Mouse (Mus musculus): ENCODE measurements around the gene Plxnd1. TPM values are rescaled to one million over a fixed set of nuclear protein-coding genes. Genes with fewer than 3 reads are reported as not detected.

Plxnd1 gene
- polyA plus RNA-seq, 1 experiment from 2014 or later, result 84.2 TPM

DNA sequence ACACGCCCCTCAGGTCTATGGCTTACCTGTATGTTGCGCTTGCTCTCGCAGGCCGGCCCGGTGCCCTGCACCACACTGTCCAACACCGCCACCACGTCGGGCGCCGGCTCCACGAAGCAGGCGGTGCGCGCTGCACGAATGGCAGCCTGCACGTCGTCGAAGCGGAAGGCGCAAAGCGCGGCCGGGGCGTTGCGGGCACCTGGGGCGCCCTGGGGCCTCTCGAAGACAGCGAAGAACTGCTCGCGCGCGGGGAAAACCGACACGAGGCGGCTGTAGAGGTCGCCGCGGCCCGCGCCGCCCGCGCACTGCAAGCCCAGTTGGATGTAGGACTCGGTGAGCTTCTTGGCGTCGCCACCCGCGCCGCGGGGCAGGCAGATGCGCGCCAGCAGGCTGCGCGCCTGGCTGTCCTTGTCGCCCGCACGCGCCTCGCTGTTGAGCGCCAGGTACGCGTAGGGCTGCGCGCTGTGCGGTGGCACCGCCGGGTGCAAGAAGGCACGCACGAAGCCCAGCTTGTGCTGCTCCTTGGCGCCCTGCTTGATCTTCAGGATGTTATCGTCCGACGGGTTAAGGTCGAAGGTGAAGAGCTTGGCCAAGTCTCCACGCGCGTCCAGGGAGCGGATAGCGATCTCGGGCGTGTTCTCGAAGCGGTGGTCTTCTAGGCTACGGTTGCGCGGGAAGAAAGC is 1.2 kb downstream of the Plxnd1 start:
- Histone ChIP-seq H3K9ac (peak overlapping the region; percentile 77), H3K4me2 (peak overlapping the region; percentile 91), H3K36me3 (ENCODE audit: insufficient read depth) (peaks cover 21% of the 10 kb centered on the region), H3K27me3 (ENCODE audit: insufficient read depth, low read length) (peaks cover 18% of the 10 kb centered on the region), H3K4me3 (ENCODE audit: low read depth, low read length) (peak overlapping the region; percentile 70), H3K4me1 (ENCODE audit: insufficient read depth) (peaks cover 19% of the 10 kb centered on the region), H3K9me3 (ENCODE audit: low read depth, low read length) (no peaks in the 10 kb centered on the region), H3K27ac (ENCODE audit: low read depth) (peak overlapping the region; percentile 94)
- TF ChIP-seq CTCF (IDR thresholded peaks at IDR 0.05; ENCODE audit: low read depth), result no peak
- DNase-seq (peak; percentile 53), ATAC-seq (ENCODE audit: insufficient read depth) (no peak)
- 1% methylated on average over 85 of the region's 86 CpGs for WGBS

DNA sequence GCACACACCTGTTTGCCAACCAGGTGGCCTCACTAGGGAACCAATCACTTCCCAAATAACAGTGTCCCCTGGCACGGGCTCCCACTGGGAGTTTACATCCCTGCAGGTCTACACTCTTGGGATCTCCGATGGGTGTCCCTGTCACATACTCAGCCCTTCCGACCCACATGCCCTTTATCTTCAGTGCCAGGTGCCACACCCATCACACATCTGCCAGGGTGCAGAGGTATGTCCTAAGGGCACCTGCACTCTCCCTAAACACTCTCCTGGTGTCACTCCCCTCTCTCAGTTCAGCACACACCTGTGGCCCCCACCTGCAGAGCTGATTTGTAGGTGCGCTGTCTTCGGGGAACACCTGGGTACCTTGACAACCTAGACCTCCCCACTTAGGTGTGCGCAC is 1.8 kb downstream of the Plxnd1 start:
- no peak for TF ChIP-seq CTCF (IDR thresholded peaks at IDR 0.05; ENCODE audit: low read depth)
- ATAC-seq (ENCODE audit: insufficient read depth) (no peak), DNase-seq (no peak)
- H3K27ac ChIP-seq (ENCODE audit: low read depth), result peak overlapping the region; percentile 94; the same call in 1 of the 2 replicates
- H3K9ac ChIP-seq, result peak overlapping the region; percentile 77
- peaks cover 15% of the 10 kb centered on the region for H3K4me1 ChIP-seq (ENCODE audit: insufficient read depth)
- H3K4me2 ChIP-seq, result peak overlapping the region; percentile 91
- peaks cover 21% of the 10 kb centered on the region for H3K36me3 ChIP-seq (ENCODE audit: insufficient read depth)
- no peaks in the 10 kb centered on the region for H3K9me3 ChIP-seq (ENCODE audit: low read depth, low read length)
- peak overlapping the region; percentile 70 for H3K4me3 ChIP-seq (ENCODE audit: low read depth, low read length)
- 27% methylated on average over 6 of the region's 6 CpGs for WGBS
- peaks cover 18% of the 10 kb centered on the region for H3K27me3 ChIP-seq (ENCODE audit: insufficient read depth, low read length)

DNA sequence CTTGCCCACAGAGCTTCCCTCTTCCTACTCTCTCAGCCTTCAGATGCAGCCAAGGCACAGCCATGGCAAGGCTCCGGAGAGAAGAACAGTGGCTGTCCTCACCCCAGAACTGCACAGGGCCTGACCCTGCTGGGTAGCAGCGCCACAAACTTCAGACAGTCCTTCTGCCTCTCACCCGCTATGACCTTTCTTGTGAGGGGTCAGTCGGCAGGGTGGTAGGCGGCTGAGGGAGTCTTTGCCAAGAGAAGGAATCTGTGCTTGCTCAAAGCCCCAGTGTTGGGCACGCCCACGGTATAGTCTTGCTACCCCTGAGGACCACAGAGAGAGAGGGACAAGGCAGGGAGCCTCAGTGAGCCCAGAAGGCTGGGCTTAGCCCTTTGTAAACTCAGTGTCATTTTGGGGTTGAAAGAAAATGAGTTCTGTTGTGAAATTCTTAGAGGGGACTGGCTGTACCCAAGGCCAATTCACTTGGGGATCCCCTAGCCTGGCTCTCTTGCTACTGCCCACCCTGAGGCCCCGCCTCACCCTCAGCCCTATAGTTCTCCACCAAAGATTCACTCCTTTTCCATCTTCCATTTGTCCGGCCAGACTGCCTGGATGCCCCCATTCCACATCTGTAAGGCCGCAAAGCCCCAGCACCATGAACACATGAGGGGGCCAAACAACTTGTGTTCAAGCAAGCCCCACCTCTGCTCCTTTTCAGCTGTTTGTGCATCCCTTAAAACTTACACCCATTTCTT is 2.8 kb downstream of the Plxnd1 start:
- peaks cover 18% of the 10 kb centered on the region for H3K27me3 ChIP-seq (ENCODE audit: insufficient read depth, low read length)
- TF ChIP-seq CTCF (IDR thresholded peaks at IDR 0.05; ENCODE audit: low read depth), result no peak
- DNase-seq (peak; percentile 48), ATAC-seq (ENCODE audit: insufficient read depth) (no peak)
- H3K4me1 ChIP-seq (ENCODE audit: insufficient read depth), result peaks cover 11% of the 10 kb centered on the region
- H3K36me3 ChIP-seq (ENCODE audit: insufficient read depth), result peaks cover 21% of the 10 kb centered on the region
- WGBS, result 20% methylated on average over 10 of the region's 10 CpGs
- H3K4me2 ChIP-seq, result peak overlapping the region; percentile 91
- H3K9me3 ChIP-seq (ENCODE audit: low read depth, low read length), result no peaks in the 10 kb centered on the region
- H3K4me3 ChIP-seq (ENCODE audit: low read depth, low read length), result peak overlapping the region; percentile 70
- peak overlapping the region; percentile 77 for H3K9ac ChIP-seq
- H3K27ac ChIP-seq (ENCODE audit: low read depth), result peak overlapping the region; percentile 79; the same call in 1 of the 2 replicates

DNA sequence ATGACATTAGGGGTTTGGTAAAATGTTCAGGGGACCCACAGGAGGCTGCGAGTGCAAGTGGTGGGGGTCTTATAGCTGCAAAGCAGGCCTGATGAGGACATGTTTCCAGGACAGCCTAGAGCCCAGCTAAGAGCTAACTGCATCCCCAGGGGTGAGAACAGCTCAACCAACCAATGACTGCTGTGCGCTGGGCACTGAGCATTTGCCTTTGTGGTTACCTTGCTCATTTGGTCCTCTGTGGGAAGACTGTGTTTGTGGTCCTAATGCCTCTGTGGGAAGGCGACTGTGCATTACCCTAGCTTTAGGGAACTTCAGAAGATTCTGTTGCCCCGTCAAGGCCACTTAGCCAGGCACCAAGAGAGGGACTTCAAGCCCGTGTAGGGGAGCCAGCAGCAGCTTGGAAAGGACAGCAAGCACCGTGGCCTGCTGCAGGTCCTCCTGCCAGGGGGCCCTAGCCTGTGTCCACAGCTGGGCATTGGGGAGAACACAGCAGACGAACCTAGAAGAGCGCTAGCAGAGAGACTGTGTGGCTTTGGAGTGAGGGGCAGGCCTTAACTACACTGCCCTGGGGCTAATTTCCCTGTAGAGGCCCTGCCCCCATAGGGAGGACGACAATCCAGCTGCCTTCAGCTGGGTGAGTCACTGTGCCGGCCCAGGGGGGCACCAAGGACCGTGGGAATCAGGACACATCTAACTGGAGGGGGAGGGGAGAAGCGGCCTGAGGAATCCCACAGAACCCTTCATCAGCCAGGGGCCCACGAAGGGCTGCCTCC is 3.5 kb downstream of the Plxnd1 start:
- H3K4me3 ChIP-seq (ENCODE audit: low read depth, low read length), result peak overlapping the region; percentile 70
- WGBS, result 28% methylated on average over 13 of the region's 13 CpGs
- H3K27ac ChIP-seq (ENCODE audit: low read depth), result peak overlapping the region; percentile 79; the same call in 1 of the 2 replicates
- no peak for TF ChIP-seq CTCF (IDR thresholded peaks at IDR 0.05; ENCODE audit: low read depth)
- H3K36me3 ChIP-seq (ENCODE audit: insufficient read depth), result peaks cover 21% of the 10 kb centered on the region
- no peak for ATAC-seq (ENCODE audit: insufficient read depth)
- no peaks in the 10 kb centered on the region for H3K9me3 ChIP-seq (ENCODE audit: low read depth, low read length)
- peaks cover 18% of the 10 kb centered on the region for H3K27me3 ChIP-seq (ENCODE audit: insufficient read depth, low read length)
- DNase-seq, result peak; percentile 60
- H3K4me2 ChIP-seq, result peak overlapping the region; percentile 91
- H3K9ac ChIP-seq, result peak overlapping the region; percentile 77
- peaks cover 18% of the 10 kb centered on the region for H3K4me1 ChIP-seq (ENCODE audit: insufficient read depth)

DNA sequence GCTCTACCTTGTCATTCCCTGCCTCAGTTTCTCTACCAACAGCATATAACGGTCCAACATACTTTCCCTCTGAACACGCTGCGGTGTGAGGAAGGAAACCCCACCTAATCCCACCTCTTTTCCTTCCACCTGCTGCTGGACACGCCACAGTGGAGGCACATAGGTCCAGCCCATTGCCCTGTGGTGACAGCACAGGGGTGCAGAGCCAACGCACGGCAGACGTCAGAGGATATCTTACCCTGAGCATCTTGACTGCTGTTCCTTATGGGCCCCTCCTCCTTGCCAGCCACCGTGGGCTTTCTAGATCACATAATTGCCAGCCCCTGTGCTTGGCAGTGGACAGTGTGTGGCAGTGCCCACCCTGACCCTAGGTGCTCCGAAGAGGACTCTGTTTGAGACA is 4.3 kb downstream of the Plxnd1 start:
- Histone ChIP-seq H3K36me3 (ENCODE audit: insufficient read depth) (peaks cover 21% of the 10 kb centered on the region), H3K9me3 (ENCODE audit: low read depth, low read length) (no peaks in the 10 kb centered on the region), H3K27me3 (ENCODE audit: insufficient read depth, low read length) (peaks cover 18% of the 10 kb centered on the region), H3K4me3 (ENCODE audit: low read depth, low read length) (peak overlapping the region; percentile 70), H3K4me2 (peak overlapping the region; percentile 91), H3K9ac (peak overlapping the region; percentile 77), H3K4me1 (ENCODE audit: insufficient read depth) (peaks cover 20% of the 10 kb centered on the region), H3K27ac (ENCODE audit: low read depth) (no peak overlapping the region)
- no peak for TF ChIP-seq CTCF (IDR thresholded peaks at IDR 0.05; ENCODE audit: low read depth)
- DNase-seq (no peak), ATAC-seq (ENCODE audit: insufficient read depth) (no peak)
- 79% methylated on average over 9 of the region's 9 CpGs for WGBS

DNA sequence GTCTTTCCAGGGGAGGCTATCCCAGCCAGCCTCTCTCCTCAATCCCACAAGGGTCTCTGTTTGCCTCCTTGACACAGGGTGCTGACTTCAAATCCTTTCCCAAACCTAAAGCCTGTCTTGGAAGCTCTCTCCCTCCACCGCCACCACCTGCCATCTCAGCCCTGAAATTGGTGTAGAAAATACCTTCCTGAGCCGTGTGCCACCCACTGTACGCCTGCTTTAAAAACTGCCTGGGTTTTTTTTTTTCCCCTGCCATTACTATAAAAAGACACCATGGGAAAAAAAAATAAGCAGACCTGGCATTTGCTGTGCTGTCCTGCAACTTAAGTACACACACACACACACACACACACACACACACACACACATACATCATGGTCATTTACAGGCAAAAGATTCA is 4.7 kb downstream of the Plxnd1 start:
- no peaks in the 10 kb centered on the region for H3K9me3 ChIP-seq (ENCODE audit: low read depth, low read length)
- peaks cover 18% of the 10 kb centered on the region for H3K27me3 ChIP-seq (ENCODE audit: insufficient read depth, low read length)
- WGBS, result 73% methylated on average over 3 of the region's 3 CpGs
- H3K27ac ChIP-seq (ENCODE audit: low read depth), result no peak overlapping the region
- H3K4me2 ChIP-seq, result peak overlapping the region; percentile 91
- H3K4me3 ChIP-seq (ENCODE audit: low read depth, low read length), result peak overlapping the region; percentile 70
- H3K36me3 ChIP-seq (ENCODE audit: insufficient read depth), result peaks cover 21% of the 10 kb centered on the region
- DNase-seq, result no peak
- H3K4me1 ChIP-seq (ENCODE audit: insufficient read depth), result peaks cover 25% of the 10 kb centered on the region
- ATAC-seq (ENCODE audit: insufficient read depth), result no peak
- H3K9ac ChIP-seq, result peak overlapping the region; percentile 77; the same call in 1 of the 2 replicates
- TF ChIP-seq CTCF (IDR thresholded peaks at IDR 0.05; ENCODE audit: low read depth), result no peak
